Mouse (Mus musculus) lung, embryonic 16.5 days (tissue): ENCODE measurements around the gene Diaph3. TPM values are rescaled to one million over a fixed set of nuclear protein-coding genes. Genes with fewer than 3 reads are reported as not detected.

ENCODE experiments used
- ATAC-seq: fragments of 200-750 bp; cut with Nextera tagmentation; 2 replicates; pipeline ENCODE4 v1.8.0; 2017; ENCODE audit warnings: low read depth, mild to moderate bottlenecking, moderate library complexity
- H3K27ac ChIP-seq: fragments of 300-500 bp; sonication (generic); 2 replicates; pipeline ENCODE4 v1.5.1; 2014; ENCODE audit warnings: mild to moderate bottlenecking, control low read depth, low read length
- H3K27me3 ChIP-seq: fragments of 300-500 bp; sonication (generic); 2 replicates; pipeline ENCODE4 v1.6.1; 2014; ENCODE audit warnings: low read depth, low read length, mixed read lengths; ENCODE audit not compliant: control insufficient read depth, insufficient read depth
- H3K36me3 ChIP-seq: fragments of 300-500 bp; sonication (generic); 2 replicates; pipeline ENCODE4 v1.6.1; 2014; ENCODE audit warnings: low read length; ENCODE audit not compliant: control insufficient read depth, insufficient read depth
- H3K4me1 ChIP-seq: fragments of 300-500 bp; sonication (generic); replicated peaks from 2 replicates; pipeline ENCODE4 v1.6.1; 2014; ENCODE audit warnings: low read length, mixed read lengths; ENCODE audit not compliant: control insufficient read depth, insufficient read depth
- H3K4me2 ChIP-seq: fragments of 300-500 bp; sonication (generic); 2 replicates; pipeline ENCODE4 v1.6.1; 2014; ENCODE audit warnings: low read depth, low read length, control low read depth
- H3K4me3 ChIP-seq: fragments of 300-500 bp; sonication (generic); 2 replicates; pipeline ENCODE4 v1.5.1; 2014; ENCODE audit warnings: mild to moderate bottlenecking, low read length, control low read depth
- H3K9ac ChIP-seq: fragments of 300-500 bp; sonication (generic); 2 replicates; pipeline ENCODE4 v1.6.1; 2014; ENCODE audit warnings: low read length, control low read depth
- H3K9me3 ChIP-seq: fragments of 300-500 bp; sonication (generic); 2 replicates; pipeline ENCODE4 v1.6.1; 2016; ENCODE audit warnings: low read length; ENCODE audit not compliant: control insufficient read depth
- WGBS: fragments of 180-500 bp; shearing (Covaris S2); extraction: QIAGEN DNeasy Blood & Tissue Kit; methylation state at CpG from one replicate; pipeline ENCODE4 v1.1.7; 2014; 5-methylcytosine and 5-hydroxymethylcytosine counted together
- microRNA-seq: library from miRNA; unstranded; fragments of <30 nt; microRNA quantifications from one replicate; pipeline ENCODE4, GENCODE M21; 2016
- polyA plus RNA-seq: library from polyadenylated mRNA; unstranded; fragments of >200 nt; fragmentation: Nextera tagmentation; extraction: Ambion mirVana; gene quantifications from 2 replicates; pipeline ENCODE4 v1.2.1, GENCODE M21; 2015

Gene Diaph3
- polyA plus RNA-seq, 1 experiment from 2014 or later: 17.6 TPM

GRCm38 (mm10) chr14:86640086-86640485, 500.9 kb downstream of the Diaph3 start:
- H3K27me3 ChIP-seq: no peaks in the 10 kb centered on the region
- H3K4me1 ChIP-seq: no peaks in the 10 kb centered on the region
- H3K36me3 ChIP-seq: no peaks in the 10 kb centered on the region
- H3K4me3 ChIP-seq: no peak overlapping the region
- H3K27ac ChIP-seq: no peak overlapping the region
- ATAC-seq: no peak
- H3K9ac ChIP-seq: no peak overlapping the region
- WGBS: 70% methylated on average over 5 of the region's 5 CpGs
- no peak overlapping the region for H3K4me2 ChIP-seq
- H3K9me3 ChIP-seq: no peaks in the 10 kb centered on the region

- 23% methylated on average over 6 of the region's 6 CpGs for WGBS
- Histone ChIP-seq H3K36me3 (no peaks in the 10 kb centered on the region), H3K4me3 (no peak overlapping the region), H3K9me3 (no peaks in the 10 kb centered on the region), H3K4me2 (no peak overlapping the region), H3K27ac (no peak overlapping the region), H3K27me3 (no peaks in the 10 kb centered on the region), H3K9ac (no peak overlapping the region), H3K4me1 (no peaks in the 10 kb centered on the region)
- no peak for ATAC-seq
These were observed 505.4 kb downstream of the Diaph3 start for GRCm38 (mm10) chr14:86635594-86636140.

- H3K27ac ChIP-seq: no peak overlapping the region
- no peaks in the 10 kb centered on the region for H3K9me3 ChIP-seq
- 70% methylated on average over 2 of the region's 2 CpGs for WGBS
- no peak overlapping the region for H3K4me2 ChIP-seq
- H3K9ac ChIP-seq: no peak overlapping the region
- no peaks in the 10 kb centered on the region for H3K36me3 ChIP-seq
- H3K4me1 ChIP-seq: no peaks in the 10 kb centered on the region
- no peak overlapping the region for H3K4me3 ChIP-seq
- no peaks in the 10 kb centered on the region for H3K27me3 ChIP-seq
- no peak for ATAC-seq
These were observed 506.0 kb downstream of the Diaph3 start for GRCm38 (mm10) chr14:86635052-86635451.

- no peak for ATAC-seq
These were observed 507.2 kb downstream of the Diaph3 start for GRCm38 (mm10) chr14:86633799-86634198.

GRCm38 (mm10) chr14:86624816-86625425, 516.1 kb downstream of the Diaph3 start:
- Histone ChIP-seq H3K36me3 (no peaks in the 10 kb centered on the region), H3K4me2 (no peak overlapping the region), H3K27ac (no peak overlapping the region), H3K9ac (no peak overlapping the region), H3K27me3 (no peaks in the 10 kb centered on the region), H3K9me3 (no peaks in the 10 kb centered on the region), H3K4me3 (no peak overlapping the region), H3K4me1 (no peaks in the 10 kb centered on the region)
- WGBS: 86% methylated on average over 5 of the region's 5 CpGs
- no peak for ATAC-seq

More at GRCm38 (mm10) chr14:86633799-86634198, 507.2 kb downstream of the Diaph3 start:
- Histone ChIP-seq H3K27ac (no peak overlapping the region), H3K4me3 (no peak overlapping the region), H3K4me1 (no peaks in the 10 kb centered on the region), H3K36me3 (no peaks in the 10 kb centered on the region), H3K4me2 (no peak overlapping the region), H3K9ac (no peak overlapping the region), H3K27me3 (no peaks in the 10 kb centered on the region), H3K9me3 (no peaks in the 10 kb centered on the region)
- WGBS: 64% methylated on average over 5 of the region's 5 CpGs

- 62% methylated on average over 5 of the region's 5 CpGs for WGBS
- ATAC-seq: no peak
- no peak overlapping the region for H3K27ac ChIP-seq
These were observed 521.4 kb downstream of the Diaph3 start for GRCm38 (mm10) chr14:86619637-86620036.

More at GRCm38 (mm10) chr14:86619637-86620036, 521.4 kb downstream of the Diaph3 start:
- Histone ChIP-seq H3K4me3 (no peak overlapping the region), H3K9me3 (no peaks in the 10 kb centered on the region), H3K36me3 (no peaks in the 10 kb centered on the region), H3K4me2 (no peak overlapping the region), H3K9ac (no peak overlapping the region), H3K27me3 (no peaks in the 10 kb centered on the region), H3K4me1 (no peaks in the 10 kb centered on the region)

Small RNA genes within 50 kb of the gene (microRNA-seq; reads per million reads assigned to microRNA genes)
- gene Gm23438: not detected
